Mouse (Mus musculus): ENCODE results near the gene B2m. TPM values are rescaled to one million over a fixed set of nuclear protein-coding genes. Genes with fewer than 3 reads are reported as not detected.

The B2m gene
- total RNA-seq, 2 experiments from 2014 or later: 2,014 to 3,812 TPM

GRCm38 (mm10) chr2:122186106-122186505 lies 38.6 kb downstream of the B2m start, which contains the start of the genes Patl2 and Terb2:
TSS of gene Patl2 (minus strand) at chr2:122186189.
TSS of gene Terb2 (plus strand) at chr2:122186272.
- no peak for ATAC-seq (replicated peaks; ENCODE audit: poor library complexity)

DNA sequence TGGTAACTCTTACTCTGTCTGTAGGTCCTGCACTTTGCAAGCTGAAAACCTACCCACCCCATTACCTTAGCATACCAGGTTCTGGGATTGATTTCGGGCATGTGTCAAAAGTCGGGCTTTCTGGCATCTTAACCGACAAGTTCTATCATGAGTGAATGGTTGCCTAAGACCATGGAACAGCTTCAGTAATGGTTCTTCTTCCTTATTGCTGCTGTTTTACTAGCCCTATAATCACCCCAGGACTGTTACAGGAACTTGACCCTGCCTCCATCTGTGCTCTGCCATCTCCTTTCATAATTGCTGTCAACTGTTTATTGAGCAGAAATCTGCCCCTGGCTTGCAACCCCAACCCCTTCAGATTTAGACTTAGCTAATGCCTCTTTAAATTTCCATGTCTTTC lies 39.3 kb downstream of the B2m start:
- ATAC-seq (replicated peaks; ENCODE audit: poor library complexity): no peak

DNA sequence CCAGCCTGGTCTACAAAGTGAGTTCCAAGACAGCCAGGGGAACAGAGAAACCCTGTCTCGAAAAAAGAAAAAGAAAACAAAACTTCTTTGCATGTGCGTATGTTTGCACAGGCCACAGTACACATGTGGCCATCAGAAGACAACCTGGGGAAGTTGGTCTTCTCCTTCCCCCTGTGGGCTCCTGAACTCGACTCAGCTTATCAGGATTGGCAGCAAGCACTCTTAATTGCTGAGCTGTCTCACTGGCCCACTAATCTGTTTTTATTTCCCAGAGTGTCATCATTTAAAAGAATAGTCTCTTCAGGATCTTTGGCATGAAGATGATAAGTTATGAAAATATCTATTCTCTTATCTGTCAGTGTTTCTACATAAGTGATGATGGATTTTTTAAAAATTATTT lies 44.4 kb downstream of the B2m start:
- ATAC-seq (replicated peaks; ENCODE audit: poor library complexity): no peak

- ATAC-seq (replicated peaks; ENCODE audit: poor library complexity): peak; percentile 98
These were observed 47.0 kb downstream of the B2m start for GRCm38 (mm10) chr2:122194509-122194929.

DNA sequence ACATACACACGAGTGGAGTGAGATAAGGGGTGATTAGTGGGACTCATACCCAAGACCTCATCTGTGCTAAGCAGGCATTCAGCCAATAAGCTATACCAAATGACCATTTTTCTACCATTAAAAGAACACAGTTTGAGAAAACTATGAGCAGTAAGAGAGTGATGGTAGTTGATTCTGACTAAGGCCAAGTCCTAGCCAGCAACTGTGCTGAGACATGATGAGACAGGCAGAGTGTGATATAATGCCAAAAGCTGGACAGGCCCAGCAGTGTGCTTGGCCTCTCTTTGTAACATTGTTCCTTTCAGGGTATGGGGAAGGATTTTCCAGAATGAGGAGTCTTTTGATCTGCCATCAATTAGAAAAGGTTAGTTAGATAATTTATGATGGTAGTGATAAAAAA lies 54.0 kb downstream of the B2m start:
- ATAC-seq (replicated peaks; ENCODE audit: poor library complexity): no peak

Other genes with a start within 250 kb of the B2m start
- 47.7 and 57.0 TPM in 2 replicates for gene Ctdspl2, start 191.7 kb upstream of the B2m start, total RNA-seq (2015)
- gene Ctdspl2, start 191.7 kb upstream of the B2m start, total RNA-seq (2017): 60.0 and 79.7 TPM in 2 replicates
- 0.20 and 0.42 TPM in 2 replicates for gene Mageb3, start 191.6 kb upstream of the B2m start, total RNA-seq (2015)
- 0.81 and 0.87 TPM in 2 replicates for gene Mageb3, start 191.6 kb upstream of the B2m start, total RNA-seq (2017)
- 33.0 and 33.2 TPM in 2 replicates for gene Eif3j1, start 119.1 kb upstream of the B2m start, total RNA-seq (2015)
- gene Eif3j1, start 119.1 kb upstream of the B2m start, total RNA-seq (2017): 29.2 and 29.4 TPM in 2 replicates
- gene Spg11, start 29.3 kb upstream of the B2m start, total RNA-seq (2015): 8.9 and 10.5 TPM in 2 replicates
- 11.3 and 13.4 TPM in 2 replicates for gene Spg11, start 29.3 kb upstream of the B2m start, total RNA-seq (2017)
- 0.46 TPM in 1 of 2 replicates, not detected in the other for gene Trim69, start 13.0 kb downstream of the B2m start, total RNA-seq (2015)
- not detected in 2 replicates for gene Trim69, start 13.0 kb downstream of the B2m start, total RNA-seq (2017)
- gene Patl2, start 38.5 kb downstream of the B2m start, total RNA-seq (2015): 0.05 TPM in 1 of 2 replicates, not detected in the other
- gene Patl2, start 38.5 kb downstream of the B2m start, total RNA-seq (2017): 0.07 TPM in 1 of 2 replicates, not detected in the other
- gene Terb2, start 38.6 kb downstream of the B2m start, total RNA-seq (2015): not detected in 2 replicates
- not detected in 2 replicates for gene Terb2, start 38.6 kb downstream of the B2m start, total RNA-seq (2017)
- 56.2 and 64.7 TPM in 2 replicates for gene Sord, start 87.1 kb downstream of the B2m start, total RNA-seq (2015)
- gene Sord, start 87.1 kb downstream of the B2m start, total RNA-seq (2017): 64.8 and 71.9 TPM in 2 replicates
- gene Duox2, start 150.8 kb downstream of the B2m start, total RNA-seq (2015): not detected in 2 replicates
- not detected in 2 replicates for gene Duox2, start 150.8 kb downstream of the B2m start, total RNA-seq (2017)
- not detected in 2 replicates for gene Duoxa2, start 151.2 kb downstream of the B2m start, total RNA-seq (2015)
- not detected in 2 replicates for gene Duoxa2, start 151.2 kb downstream of the B2m start, total RNA-seq (2017)
- gene Duoxa1, start 166.0 kb downstream of the B2m start, total RNA-seq (2015): not detected in 2 replicates
- gene Duoxa1, start 166.0 kb downstream of the B2m start, total RNA-seq (2017): not detected in 2 replicates
- not detected in 2 replicates for gene Duox1, start 168.0 kb downstream of the B2m start, total RNA-seq (2015)
- gene Duox1, start 168.0 kb downstream of the B2m start, total RNA-seq (2017): not detected in 2 replicates
- gene Shf, start 221.5 kb downstream of the B2m start, total RNA-seq (2015): 2.2 and 3.7 TPM in 2 replicates
- gene Shf, start 221.5 kb downstream of the B2m start, total RNA-seq (2017): 2.1 and 2.4 TPM in 2 replicates